Mouse (Mus musculus) embryonic facial prominence, embryonic 15.5 days (tissue): Measurements from ENCODE around the gene Fam19a2. TPM values are rescaled to one million over a fixed set of nuclear protein-coding genes. Genes with fewer than 3 reads are reported as not detected.
A peak's percentile ranks its signal among the peaks of the same experiment; 100 is the strongest.

Experiments
- ATAC-seq: fragments of 200-750 bp; cut with Nextera tagmentation; 2 replicates; pipeline ENCODE4 v1.8.0; 2017; ENCODE audit warnings: low read depth, moderate TSS enrichment; ENCODE audit not compliant: insufficient number of reproducible peaks, low FRiP score, low TSS enrichment
- H3K27ac ChIP-seq: fragments of 300-500 bp; sonication (generic); replicated peaks from 2 replicates; pipeline ENCODE4 v1.5.1; 2015; ENCODE audit warnings: mild to moderate bottlenecking, inconsistent platforms
- H3K27me3 ChIP-seq: fragments of 300-500 bp; sonication (generic); 2 replicates; pipeline ENCODE4 v1.6.1; 2015; ENCODE audit warnings: inconsistent platforms
- H3K36me3 ChIP-seq: fragments of 300-500 bp; sonication (generic); 2 replicates; pipeline ENCODE4 v1.6.1; 2015; ENCODE audit warnings: mild to moderate bottlenecking, inconsistent platforms
- H3K4me1 ChIP-seq: fragments of 300-500 bp; sonication (generic); 2 replicates; pipeline ENCODE4 v1.6.1; 2015; ENCODE audit warnings: inconsistent platforms
- H3K4me2 ChIP-seq: fragments of 300-500 bp; sonication (generic); replicated peaks from 2 replicates; pipeline ENCODE4 v1.6.1; 2015; ENCODE audit warnings: mild to moderate bottlenecking, inconsistent platforms
- H3K4me3 ChIP-seq: fragments of 300-500 bp; sonication (generic); replicated peaks from 2 replicates; pipeline ENCODE4 v1.5.1; 2015; ENCODE audit warnings: mild to moderate bottlenecking, inconsistent platforms
- H3K9ac ChIP-seq: fragments of 300-500 bp; sonication (generic); 2 replicates; pipeline ENCODE4 v1.6.1; 2015; ENCODE audit warnings: inconsistent platforms
- H3K9me3 ChIP-seq: fragments of 300-500 bp; sonication (generic); replicated peaks from 2 replicates; pipeline ENCODE4 v1.6.1; 2016; ENCODE audit warnings: inconsistent platforms
- WGBS: fragments of 180-500 bp; shearing (Covaris S2); methylation state at CpG from one replicate; pipeline ENCODE4 v1.1.7; 2015; 5-methylcytosine and 5-hydroxymethylcytosine counted together
- polyA plus RNA-seq: library from polyadenylated mRNA; unstranded; fragments of >200 nt; fragmentation: Nextera tagmentation; extraction: Ambion mirVana; gene quantifications from 2 replicates; pipeline ENCODE4 v1.2.1, GENCODE M21; 2015

The Fam19a2 gene
- polyA plus RNA-seq, 1 experiment from 2014 or later = 4.1 TPM

GRCm38 (mm10) chr10:123395429-123395828, 131.6 kb downstream of the Fam19a2 start:
- WGBS = 66% methylated on average over 9 of the region's 9 CpGs
- no peak for ATAC-seq
- Histone ChIP-seq H3K4me2 (no peak overlapping the region), H3K27me3 (no peaks in the 10 kb centered on the region), H3K36me3 (no peaks in the 10 kb centered on the region), H3K4me3 (no peak overlapping the region), H3K27ac (no peak overlapping the region), H3K9me3 (no peaks in the 10 kb centered on the region), H3K4me1 (no peaks in the 10 kb centered on the region), H3K9ac (no peak overlapping the region)

- WGBS = 56% methylated on average over 6 of the region's 6 CpGs
Measured at GRCm38 (mm10) chr10:123398136-123398535, 134.3 kb downstream of the Fam19a2 start.

DNA sequence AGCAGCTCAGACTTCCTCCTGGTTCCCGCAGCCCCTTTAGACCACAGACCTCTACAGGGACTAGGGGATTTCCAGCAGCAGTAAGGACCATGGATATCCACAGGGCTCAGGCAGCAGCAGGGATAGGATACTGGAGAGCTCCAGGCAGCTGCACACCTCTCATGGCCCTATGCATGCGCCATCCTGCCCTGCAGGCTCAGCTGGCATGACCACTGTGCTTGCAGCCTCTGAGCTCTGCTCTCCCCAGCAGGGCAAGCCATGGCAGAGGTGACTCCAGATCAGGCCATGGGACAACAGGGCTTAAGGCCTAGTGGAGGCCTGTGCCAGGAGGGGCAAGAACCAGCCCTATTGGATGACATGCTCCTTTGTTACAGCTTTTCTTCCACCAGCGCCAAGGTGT, 137.4 kb downstream of the Fam19a2 start:
- 81% methylated on average over 3 of the region's 3 CpGs for WGBS
- no peak overlapping the region for H3K4me3 ChIP-seq
- H3K36me3 ChIP-seq = no peaks in the 10 kb centered on the region
- no peak for ATAC-seq
- no peak overlapping the region for H3K4me2 ChIP-seq
- no peaks in the 10 kb centered on the region for H3K27me3 ChIP-seq
- no peak overlapping the region for H3K9ac ChIP-seq
- no peaks in the 10 kb centered on the region for H3K4me1 ChIP-seq
- no peaks in the 10 kb centered on the region for H3K9me3 ChIP-seq
- H3K27ac ChIP-seq = no peak overlapping the region

More at GRCm38 (mm10) chr10:123398136-123398535, 134.3 kb downstream of the Fam19a2 start:
- no peak overlapping the region for H3K27ac ChIP-seq
- H3K4me2 ChIP-seq = no peak overlapping the region
- H3K27me3 ChIP-seq = no peaks in the 10 kb centered on the region
- ATAC-seq = no peak
- H3K36me3 ChIP-seq = no peaks in the 10 kb centered on the region
- H3K4me3 ChIP-seq = no peak overlapping the region
- H3K9me3 ChIP-seq = no peaks in the 10 kb centered on the region
- H3K9ac ChIP-seq = no peak overlapping the region
- no peaks in the 10 kb centered on the region for H3K4me1 ChIP-seq

GRCm38 (mm10) chr10:123402460-123402859, 138.7 kb downstream of the Fam19a2 start:
- H3K4me1 ChIP-seq = no peaks in the 10 kb centered on the region
- H3K27ac ChIP-seq = no peak overlapping the region
- H3K27me3 ChIP-seq = no peaks in the 10 kb centered on the region
- H3K36me3 ChIP-seq = no peaks in the 10 kb centered on the region
- H3K4me2 ChIP-seq = no peak overlapping the region
- WGBS = 36% methylated on average over 3 of the region's 3 CpGs
- no peak overlapping the region for H3K9ac ChIP-seq
- H3K4me3 ChIP-seq = no peak overlapping the region
- ATAC-seq = no peak
- H3K9me3 ChIP-seq = no peaks in the 10 kb centered on the region

DNA sequence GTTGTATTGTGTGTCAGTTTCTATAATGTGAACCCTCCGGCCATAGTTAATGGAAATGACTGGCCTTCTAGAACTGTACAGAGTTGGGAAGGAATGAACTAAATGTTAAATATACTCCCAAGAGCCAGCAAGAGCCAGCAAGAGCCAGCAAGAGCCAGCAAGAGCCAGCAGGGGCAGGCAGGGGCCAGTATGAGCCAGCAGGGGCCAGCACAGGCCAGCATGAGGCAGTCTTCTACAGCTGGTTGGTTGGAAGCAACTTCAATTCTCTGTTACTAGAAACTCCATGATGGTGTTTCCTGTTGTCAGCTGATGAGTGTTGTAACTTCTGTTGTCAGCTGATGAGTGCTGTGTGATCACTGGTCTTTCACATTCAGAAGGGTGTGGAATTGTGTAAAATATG, 151.2 kb downstream of the Fam19a2 start:
- Histone ChIP-seq H3K36me3 (no peaks in the 10 kb centered on the region), H3K27me3 (no peaks in the 10 kb centered on the region), H3K27ac (no peak overlapping the region), H3K9me3 (no peaks in the 10 kb centered on the region), H3K4me1 (no peaks in the 10 kb centered on the region), H3K9ac (no peak overlapping the region), H3K4me2 (no peak overlapping the region), H3K4me3 (no peak overlapping the region)
- ATAC-seq = no peak
- WGBS = 85% methylated on average over 1 of the region's 1 CpGs

DNA sequence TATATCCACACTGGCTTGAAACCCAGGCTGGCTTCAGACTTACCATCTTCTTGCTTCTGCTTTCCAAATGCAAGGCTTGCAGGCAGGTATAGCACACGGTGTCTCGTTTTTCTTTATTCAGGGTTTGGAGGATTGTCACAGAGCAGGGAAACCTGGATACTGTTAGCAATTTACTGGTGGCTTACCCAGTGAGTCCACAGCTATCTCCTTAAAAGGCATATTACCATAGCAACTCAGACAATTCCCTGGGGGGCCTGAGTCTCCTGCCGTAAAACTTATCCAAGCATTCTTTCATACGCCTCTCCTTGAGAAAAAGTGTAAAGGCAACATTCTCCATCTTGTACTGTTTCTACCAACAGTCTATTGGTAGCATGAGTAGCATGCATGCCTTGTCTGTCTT, 152.2 kb downstream of the Fam19a2 start:
- Histone ChIP-seq H3K27me3 (no peaks in the 10 kb centered on the region), H3K4me3 (no peak overlapping the region), H3K36me3 (no peaks in the 10 kb centered on the region), H3K9me3 (no peaks in the 10 kb centered on the region), H3K4me1 (no peaks in the 10 kb centered on the region), H3K9ac (no peak overlapping the region), H3K4me2 (no peak overlapping the region), H3K27ac (no peak overlapping the region)
- WGBS = 22% methylated on average over 4 of the region's 4 CpGs
- no peak for ATAC-seq

DNA sequence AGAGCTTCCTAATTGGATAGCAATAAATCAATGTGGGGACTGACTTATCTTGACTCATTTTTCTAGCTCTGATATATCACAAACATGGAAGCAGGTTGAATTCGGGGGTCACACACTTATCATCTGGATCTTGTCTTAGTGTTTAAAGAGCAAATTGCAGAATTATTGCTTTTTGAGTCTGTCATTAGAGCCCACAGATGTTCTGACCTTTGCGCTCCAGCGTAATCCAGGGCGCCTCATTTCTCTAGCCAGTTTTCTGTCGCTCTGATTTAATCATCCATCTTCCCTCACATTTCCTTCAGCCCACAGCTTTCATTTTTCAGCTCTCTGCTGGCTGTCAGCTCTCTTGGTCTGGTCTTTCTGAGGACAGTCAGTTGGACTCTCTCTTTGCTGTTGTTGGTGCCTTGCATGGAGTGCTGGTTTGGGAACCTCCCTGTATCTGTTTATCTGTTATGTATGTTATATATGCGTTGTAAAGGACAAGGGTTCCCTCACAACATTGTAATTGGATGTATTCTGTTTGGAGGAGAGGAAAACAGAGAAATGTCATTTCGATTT, 154.9 kb downstream of the Fam19a2 start:
- Histone ChIP-seq H3K27me3 (no peaks in the 10 kb centered on the region), H3K4me3 (no peak overlapping the region), H3K4me1 (no peaks in the 10 kb centered on the region), H3K4me2 (no peak overlapping the region), H3K9ac (no peak overlapping the region), H3K27ac (no peak overlapping the region), H3K9me3 (no peaks in the 10 kb centered on the region), H3K36me3 (no peaks in the 10 kb centered on the region)
- no peak for ATAC-seq
- 61% methylated on average over 7 of the region's 7 CpGs for WGBS

DNA sequence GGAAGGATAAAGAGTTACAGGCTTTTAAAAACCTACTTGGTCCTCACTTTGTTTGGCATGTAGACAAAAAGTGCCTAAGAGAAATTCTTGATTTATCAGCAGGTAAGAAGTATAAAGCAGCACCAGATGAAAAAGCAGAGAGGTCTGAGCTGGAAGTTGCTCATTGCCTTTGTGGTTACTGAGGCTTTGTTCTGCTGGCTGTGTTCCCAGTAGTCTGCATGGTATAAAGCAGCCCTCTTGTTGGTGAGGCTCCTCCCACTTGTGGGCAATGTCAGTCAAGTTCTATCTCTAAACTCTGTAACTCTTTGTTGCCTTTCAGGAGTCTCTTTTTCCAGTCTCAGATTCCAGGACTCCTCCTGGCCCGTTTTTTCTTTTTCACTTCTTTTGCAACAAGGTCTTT, 156.5 kb downstream of the Fam19a2 start:
- Histone ChIP-seq H3K9me3 (no peaks in the 10 kb centered on the region), H3K9ac (no peak overlapping the region), H3K4me1 (no peaks in the 10 kb centered on the region), H3K27me3 (no peaks in the 10 kb centered on the region), H3K4me2 (no peak overlapping the region), H3K4me3 (no peak overlapping the region), H3K36me3 (no peaks in the 10 kb centered on the region), H3K27ac (no peak overlapping the region)
- 84% methylated on average over 1 of the region's 1 CpGs for WGBS
- ATAC-seq = peak; percentile 75; the same call in 1 of the 2 replicates

DNA sequence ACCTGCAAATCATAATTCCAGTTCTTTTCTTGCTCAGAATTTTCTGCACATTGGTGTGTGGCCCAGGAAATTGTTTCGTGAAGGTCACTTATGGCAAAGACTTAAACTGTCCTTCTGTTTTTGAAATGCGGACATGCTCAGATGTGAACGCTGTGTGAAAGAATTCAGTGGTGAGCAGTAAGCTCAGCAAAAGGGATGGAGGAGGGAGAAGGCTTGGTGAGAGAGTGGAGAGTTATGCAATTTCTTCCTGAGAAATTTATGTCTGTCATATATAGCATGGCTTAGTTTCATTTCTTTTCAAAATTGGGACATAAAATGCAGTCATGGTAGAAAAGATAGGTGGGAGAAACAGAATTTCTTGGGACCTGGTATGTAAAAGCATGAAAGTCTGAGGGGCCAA, 160.7 kb downstream of the Fam19a2 start:
- no peaks in the 10 kb centered on the region for H3K27me3 ChIP-seq
- no peak overlapping the region for H3K27ac ChIP-seq
- H3K4me3 ChIP-seq = no peak overlapping the region
- ATAC-seq = no peak
- H3K9me3 ChIP-seq = no peaks in the 10 kb centered on the region
- 88% methylated on average over 3 of the region's 3 CpGs for WGBS
- H3K36me3 ChIP-seq = no peaks in the 10 kb centered on the region
- no peak overlapping the region for H3K4me2 ChIP-seq
- H3K4me1 ChIP-seq = no peaks in the 10 kb centered on the region
- no peak overlapping the region for H3K9ac ChIP-seq

DNA sequence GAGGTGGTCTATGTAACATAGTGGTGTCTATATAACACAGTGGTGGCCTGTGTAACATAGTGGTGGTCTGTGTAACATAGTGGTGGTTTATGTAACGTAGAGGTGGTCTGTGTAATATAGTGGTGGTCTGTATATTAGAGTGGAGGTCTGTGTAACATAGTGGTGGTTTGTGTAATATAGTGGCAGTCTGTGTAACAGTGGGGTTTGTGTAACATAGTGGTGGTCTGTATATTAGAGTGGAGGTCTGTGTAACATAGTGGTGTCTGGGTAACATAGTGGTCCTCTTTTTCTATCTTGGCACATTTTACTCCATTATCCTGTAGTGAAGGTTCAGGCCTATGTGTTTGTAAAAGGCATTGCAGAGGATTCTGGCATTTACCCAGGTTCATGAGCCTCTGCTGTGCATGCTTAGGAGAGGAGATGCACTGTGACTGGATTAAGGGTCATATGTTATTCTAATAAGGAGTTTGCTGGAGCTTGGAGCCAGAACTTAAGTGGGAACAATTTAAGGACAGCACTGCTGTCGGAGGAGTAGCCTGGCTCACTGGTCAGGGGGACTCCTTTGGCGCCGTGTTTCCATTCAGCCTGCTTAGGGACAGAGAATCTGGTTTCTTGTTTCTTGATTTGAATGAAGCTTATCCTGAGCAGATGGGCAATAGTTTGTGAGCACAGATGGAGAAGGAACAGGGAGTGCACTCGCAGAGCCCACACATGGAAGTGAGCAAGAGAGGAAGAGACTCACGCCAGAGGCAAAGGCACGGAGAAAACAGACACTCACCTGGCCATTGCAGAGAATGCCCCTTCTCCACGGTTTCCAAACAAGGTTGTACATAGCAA, 162.9 kb downstream of the Fam19a2 start:
- H3K4me2 ChIP-seq = no peak overlapping the region
- whole genome bisulfite sequencing = 71% methylated on average over 8 of the region's 8 CpGs

GRCm38 (mm10) chr10:123431569-123431968, 167.8 kb downstream of the Fam19a2 start:
- Histone ChIP-seq H3K27me3 (no peaks in the 10 kb centered on the region), H3K4me3 (no peak overlapping the region), H3K4me1 (no peaks in the 10 kb centered on the region), H3K36me3 (no peaks in the 10 kb centered on the region), H3K9ac (no peak overlapping the region), H3K4me2 (no peak overlapping the region), H3K27ac (no peak overlapping the region), H3K9me3 (no peaks in the 10 kb centered on the region)
- ATAC-seq = no peak
- WGBS = 65% methylated on average over 5 of the region's 5 CpGs

More for the DNA sequence above, 162.9 kb downstream of the Fam19a2 start:
- Histone ChIP-seq H3K4me3 (no peak overlapping the region), H3K9me3 (no peaks in the 10 kb centered on the region), H3K9ac (no peak overlapping the region), H3K27ac (no peak overlapping the region), H3K36me3 (no peaks in the 10 kb centered on the region), H3K27me3 (no peaks in the 10 kb centered on the region), H3K4me1 (no peaks in the 10 kb centered on the region)
- ATAC-seq = 0 out of 2 replicates have a peak, but pooled peaks have one; percentile 24

DNA sequence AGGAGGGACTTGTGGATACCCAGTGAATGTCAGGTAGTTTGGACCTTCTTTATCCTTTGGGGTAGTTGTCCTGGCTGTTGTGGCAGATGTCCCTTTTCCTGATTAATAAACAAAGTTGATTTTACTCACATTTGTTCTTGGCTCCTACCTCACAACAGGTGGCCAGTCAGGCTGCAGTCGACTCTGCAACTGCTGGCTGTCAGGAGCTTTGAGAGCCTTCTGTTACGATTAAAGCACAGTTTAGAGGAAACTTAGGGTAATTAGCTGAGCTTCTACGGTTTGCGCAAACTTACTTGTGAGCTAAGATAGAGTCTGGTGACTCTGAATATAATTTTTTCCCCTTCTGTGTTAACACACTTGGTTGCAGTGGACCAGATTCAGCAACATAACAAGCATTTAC, 173.8 kb downstream of the Fam19a2 start:
- H3K9ac ChIP-seq = no peak overlapping the region
- no peak for ATAC-seq
- no peaks in the 10 kb centered on the region for H3K4me1 ChIP-seq
- no peak overlapping the region for H3K4me3 ChIP-seq
- no peaks in the 10 kb centered on the region for H3K27me3 ChIP-seq
- WGBS = 71% methylated on average over 4 of the region's 4 CpGs
- no peak overlapping the region for H3K4me2 ChIP-seq
- no peaks in the 10 kb centered on the region for H3K36me3 ChIP-seq
- no peaks in the 10 kb centered on the region for H3K9me3 ChIP-seq
- no peak overlapping the region for H3K27ac ChIP-seq
